In the genomic region with DNA sequence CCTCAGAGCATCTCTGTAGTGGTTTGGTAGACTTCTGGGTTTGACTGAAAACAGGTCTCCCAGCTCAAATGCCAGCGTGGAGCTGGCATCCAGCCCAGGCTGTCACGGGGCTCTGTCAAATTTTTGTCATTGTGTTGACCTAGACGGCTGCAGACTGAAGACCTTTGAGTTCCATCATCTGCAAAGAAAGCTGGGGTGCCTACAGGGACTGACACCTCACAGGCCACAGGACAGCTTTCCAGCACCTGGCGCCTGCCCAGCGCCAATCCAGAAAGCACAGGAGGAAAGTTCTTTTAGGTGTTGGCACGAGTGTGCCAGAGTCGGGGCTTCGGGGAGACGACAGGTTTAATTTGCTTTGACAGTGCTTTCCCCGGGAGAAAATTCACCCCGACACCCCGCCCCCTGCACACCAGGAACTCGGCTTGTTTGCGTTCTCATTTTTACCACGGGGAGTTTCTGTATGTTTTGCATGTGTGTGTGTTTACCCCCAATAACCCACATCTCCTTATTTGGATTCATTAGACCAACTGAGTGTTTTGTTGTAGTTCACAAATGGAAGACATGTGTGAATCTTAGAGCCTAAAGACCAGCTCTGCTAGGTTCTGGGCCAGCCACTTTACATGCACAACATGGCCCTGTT, we compare ENCODE assay signal across 13 mouse cellular contexts.
DNase-seq lines count a peak whose midpoint lies in the region; ATAC-seq and TF ChIP-seq lines count a peak whose summit lies in the region.
"Had no signal": no experiment of that assay in that cellular context is flagged by ENCODE, and none has a peak within 500 bp of the region (broad histone marks: within the 10 kb centered on the region; RNA-seq: fewer than 3 reads in every experiment).

No protein-coding gene starts in this region.

- 66% methylated on average over 15 of the region's 15 CpGs for WGBS in hindbrain, embryonic 12.5 days
- WGBS in hindbrain, embryonic 14.5 days = 62% methylated on average over 15 of the region's 15 CpGs
- 21% methylated on average over 15 of the region's 15 CpGs for WGBS in forebrain, embryonic 16.5 days
- WGBS in intestine, postnatal 0 days = 64% methylated on average over 15 of the region's 15 CpGs

- no peak overlapping the region for H3K4me3 ChIP-seq in hindbrain, embryonic 12.5 days
- H3K4me3 ChIP-seq in hindbrain, embryonic 14.5 days (replicated peaks; ENCODE audit: low read length) = no peak overlapping the region
- no peak overlapping the region for H3K4me3 ChIP-seq in forebrain, embryonic 16.5 days (replicated peaks; ENCODE audit: low read length)
- H3K4me3 ChIP-seq in intestine, postnatal 0 days (ENCODE audit: low read depth, low read length) = no peak overlapping the region
- H3K4me3 ChIP-seq: hindbrain, embryonic 15.5 days; midbrain, embryonic 12.5 days had no signal

- H3K36me3 ChIP-seq in hindbrain, embryonic 12.5 days = 0 out of 2 replicates have a peak, but pooled peaks cover 11% of the 10 kb centered on the region
- H3K36me3 ChIP-seq in hindbrain, embryonic 14.5 days (replicated peaks; ENCODE audit: control insufficient read depth, insufficient read depth) = no peaks in the 10 kb centered on the region
- no peaks in the 10 kb centered on the region; the same call in 1 of the 2 replicates for H3K36me3 ChIP-seq in forebrain, embryonic 16.5 days (ENCODE audit: control insufficient read depth, insufficient read depth)
- H3K36me3 ChIP-seq in intestine, postnatal 0 days (ENCODE audit: control insufficient read depth, insufficient read depth) = no peaks in the 10 kb centered on the region
- H3K36me3 ChIP-seq: hindbrain, embryonic 15.5 days had no signal

- peak overlapping the region; percentile 26; the same call in 1 of the 2 replicates for H3K27ac ChIP-seq in hindbrain, embryonic 12.5 days
- no peak overlapping the region for H3K27ac ChIP-seq in hindbrain, embryonic 14.5 days
- peak overlapping the region; percentile 68 for H3K27ac ChIP-seq in forebrain, embryonic 16.5 days (ENCODE audit: low read length)
- no peak overlapping the region for H3K27ac ChIP-seq in intestine, postnatal 0 days (ENCODE audit: low read depth, low read length)
- H3K27ac ChIP-seq: hindbrain, embryonic 15.5 days; midbrain, embryonic 12.5 days had no signal

- H3K4me2 ChIP-seq in hindbrain, embryonic 12.5 days (replicated peaks) = no peak overlapping the region
- H3K4me2 ChIP-seq in hindbrain, embryonic 14.5 days (replicated peaks) = no peak overlapping the region
- peak overlapping the region; percentile 8; the same call in 1 of the 2 replicates for H3K4me2 ChIP-seq in forebrain, embryonic 16.5 days (ENCODE audit: low read length)
- no peak overlapping the region for H3K4me2 ChIP-seq in intestine, postnatal 0 days (replicated peaks; ENCODE audit: low read depth)
- H3K4me2 ChIP-seq: hindbrain, embryonic 15.5 days; midbrain, embryonic 12.5 days had no signal

- H3K9ac ChIP-seq in hindbrain, embryonic 12.5 days = no peak overlapping the region
- no peak overlapping the region for H3K9ac ChIP-seq in hindbrain, embryonic 14.5 days
- H3K9ac ChIP-seq in forebrain, embryonic 16.5 days (replicated peaks; ENCODE audit: low read depth, low read length) = no peak overlapping the region
- no peak overlapping the region for H3K9ac ChIP-seq in intestine, postnatal 0 days (ENCODE audit: low read depth, low read length)
- H3K9ac ChIP-seq: hindbrain, embryonic 15.5 days; midbrain, embryonic 12.5 days had no signal

- peaks cover 6% of the 10 kb centered on the region for H3K4me1 ChIP-seq in hindbrain, embryonic 12.5 days
- H3K4me1 ChIP-seq in hindbrain, embryonic 14.5 days (replicated peaks; ENCODE audit: control insufficient read depth, insufficient read depth, low read length) = 0 out of 2 replicates have a peak, but pooled peaks cover 7% of the 10 kb centered on the region
- peaks cover 32% of the 10 kb centered on the region for H3K4me1 ChIP-seq in forebrain, embryonic 16.5 days (replicated peaks; ENCODE audit: control insufficient read depth, insufficient read depth, low read length)
- H3K4me1 ChIP-seq in intestine, postnatal 0 days (replicated peaks; ENCODE audit: control insufficient read depth, insufficient read depth, low read length) = no peaks in the 10 kb centered on the region

- H3K9me3 ChIP-seq in hindbrain, embryonic 12.5 days (replicated peaks) = peaks cover 3% of the 10 kb centered on the region
- H3K9me3 ChIP-seq in hindbrain, embryonic 14.5 days (ENCODE audit: control insufficient read depth, low read length) = 0 out of 2 replicates have a peak, but pooled peaks cover 6% of the 10 kb centered on the region
- H3K9me3 ChIP-seq in forebrain, embryonic 16.5 days (ENCODE audit: control insufficient read depth, low read length) = peaks cover 5% of the 10 kb centered on the region; the same call in 1 of the 2 replicates
- no peaks in the 10 kb centered on the region for H3K9me3 ChIP-seq in intestine, postnatal 0 days (ENCODE audit: control insufficient read depth)
- H3K9me3 ChIP-seq: hindbrain, embryonic 15.5 days had no signal

- no peak for ATAC-seq in hindbrain, embryonic 12.5 days (ENCODE audit: low FRiP score)
- ATAC-seq in hindbrain, embryonic 14.5 days (ENCODE audit: low FRiP score) = no peak
- ATAC-seq in forebrain, embryonic 16.5 days = peak; percentile 57
- no peak for ATAC-seq in CD4-positive, CD25-positive, alpha-beta regulatory T cell, adult 4 months
- no peak for ATAC-seq in intestine, postnatal 0 days

- TF ChIP-seq CTCF in intestine, postnatal 0 days (IDR thresholded peaks at IDR 0.05; ENCODE audit: low read depth) = no peak

- H3K27me3 ChIP-seq in hindbrain, embryonic 12.5 days = no peaks in the 10 kb centered on the region
- no peaks in the 10 kb centered on the region for H3K27me3 ChIP-seq in hindbrain, embryonic 14.5 days (ENCODE audit: control insufficient read depth, insufficient read depth, low read length)
- H3K27me3 ChIP-seq in forebrain, embryonic 16.5 days (replicated peaks; ENCODE audit: control insufficient read depth, insufficient read depth, low read length) = no peaks in the 10 kb centered on the region
- H3K27me3 ChIP-seq in intestine, postnatal 0 days (replicated peaks; ENCODE audit: control insufficient read depth, insufficient read depth, low read length) = no peaks in the 10 kb centered on the region
- H3K27me3 ChIP-seq: hindbrain, embryonic 15.5 days; midbrain, embryonic 12.5 days had no signal

- peak; percentile 51 to 79 for DNase-seq in adrenal gland, adult (ENCODE audit: inconsistent age in 2 of 2, low spot score in 1 of 2)
- DNase-seq in adrenal gland, postnatal 4 days (ENCODE audit: low spot score in 2 of 2) = no peak
- DNase-seq in hindbrain, embryonic 14.5 days (ENCODE audit: low spot score) = no peak
- peak; percentile 81 for DNase-seq in Muller cell, postnatal 12 days (ENCODE audit: inconsistent ontology term)
- DNase-seq: layer of hippocampus, postnatal 36 days; lung, adult 2 months; spleen, adult 18-20 months had no signal

Comparison
In these comparisons a context has a peak if more than half of its experiments do, and no peak if none do; other contexts are left out.
1. DNase-seq: peak in adrenal gland, adult (2 of 2) and Muller cell, postnatal 12 days (single experiment); none in adrenal gland, postnatal 4 days (0 of 2) and hindbrain, embryonic 14.5 days (single experiment).
2. H3K27ac ChIP-seq: peak in hindbrain, embryonic 12.5 days (single experiment) and forebrain, embryonic 16.5 days (single experiment); none in hindbrain, embryonic 14.5 days (single experiment) and intestine, postnatal 0 days (single experiment).